Mouse (Mus musculus) heart, embryonic 12.5 days (tissue): Measurements from ENCODE around the gene Wapl. TPM values are rescaled to one million over a fixed set of nuclear protein-coding genes. Genes with fewer than 3 reads are reported as not detected.

Source experiments
- ATAC-seq: fragments of 200-750 bp; cut with Nextera tagmentation; 2 replicates; pipeline ENCODE4 v1.8.0; 2017; ENCODE audit warnings: moderate TSS enrichment, moderate library complexity; ENCODE audit not compliant: insufficient number of reproducible peaks, low FRiP score
- H3K27ac ChIP-seq: fragments of 300-500 bp; sonication (generic); 2 replicates; pipeline ENCODE4 v1.5.1; 2016; ENCODE audit warnings: mild to moderate bottlenecking, moderate library complexity; ENCODE audit not compliant: poor library complexity, severe bottlenecking
- H3K27me3 ChIP-seq: fragments of 300-500 bp; sonication (generic); replicated peaks from 2 replicates; pipeline ENCODE4 v1.6.1; 2016; ENCODE audit warnings: mild to moderate bottlenecking, moderate library complexity
- H3K36me3 ChIP-seq: fragments of 300-500 bp; sonication (generic); 2 replicates; pipeline ENCODE4 v1.6.1; 2016; ENCODE audit warnings: mild to moderate bottlenecking, moderate library complexity
- H3K4me1 ChIP-seq: fragments of 300-500 bp; sonication (generic); replicated peaks from 2 replicates; pipeline ENCODE4 v1.6.1; 2016; ENCODE audit warnings: mild to moderate bottlenecking
- H3K4me2 ChIP-seq: fragments of 300-500 bp; sonication (generic); 2 replicates; pipeline ENCODE4 v1.6.1; 2016; ENCODE audit warnings: mild to moderate bottlenecking, moderate library complexity
- H3K4me3 ChIP-seq: fragments of 300-500 bp; sonication (generic); 2 replicates; pipeline ENCODE4 v1.5.1; 2016; ENCODE audit warnings: mild to moderate bottlenecking
- H3K9ac ChIP-seq: fragments of 300-500 bp; sonication (generic); 2 replicates; pipeline ENCODE4 v1.6.1; 2016; ENCODE audit warnings: mild to moderate bottlenecking, moderate library complexity
- H3K9me3 ChIP-seq: fragments of 300-500 bp; sonication (generic); replicated peaks from 2 replicates; pipeline ENCODE4 v1.6.1; 2016; ENCODE audit warnings: mild to moderate bottlenecking, moderate library complexity
- WGBS: fragments of 180-500 bp; shearing (Covaris S2); methylation state at CpG from one replicate; pipeline ENCODE4 v1.1.7; 2016; 5-methylcytosine and 5-hydroxymethylcytosine counted together
- polyA plus RNA-seq: library from polyadenylated mRNA; unstranded; fragments of >200 nt; fragmentation: Nextera tagmentation; extraction: Ambion mirVana; gene quantifications from 2 replicates; pipeline ENCODE4 v1.2.1, GENCODE M21; 2016

Gene Wapl
- polyA plus RNA-seq, 1 experiment from 2014 or later, result 24.0 TPM

- H3K36me3 ChIP-seq, result no peaks in the 10 kb centered on the region
- no peak overlapping the region for H3K27ac ChIP-seq
- no peak overlapping the region for H3K9ac ChIP-seq
- peaks cover 7% of the 10 kb centered on the region for H3K9me3 ChIP-seq
- H3K4me3 ChIP-seq, result no peak overlapping the region
- H3K4me1 ChIP-seq, result peaks cover 6% of the 10 kb centered on the region; the same call in 1 of the 2 replicates
- no peak for ATAC-seq
- peaks cover 15% of the 10 kb centered on the region for H3K27me3 ChIP-seq
- H3K4me2 ChIP-seq, result no peak overlapping the region
- 72% methylated on average over 6 of the region's 6 CpGs for WGBS
These were observed 100.5 kb downstream of the Wapl start for GRCm38 (mm10) chr14:34774231-34774630.

- Histone ChIP-seq H3K9me3 (peaks cover 7% of the 10 kb centered on the region), H3K27me3 (peaks cover 8% of the 10 kb centered on the region; the same call in 1 of the 2 replicates), H3K4me3 (no peak overlapping the region), H3K4me2 (no peak overlapping the region), H3K36me3 (no peaks in the 10 kb centered on the region), H3K9ac (no peak overlapping the region), H3K4me1 (no peaks in the 10 kb centered on the region), H3K27ac (no peak overlapping the region)
- ATAC-seq, result no peak
- 81% methylated on average over 12 of the region's 12 CpGs for WGBS
These were observed 103.1 kb downstream of the Wapl start for GRCm38 (mm10) chr14:34776719-34777385.

- Histone ChIP-seq H3K27ac (no peak overlapping the region), H3K4me1 (no peaks in the 10 kb centered on the region), H3K27me3 (peaks cover 8% of the 10 kb centered on the region; the same call in 1 of the 2 replicates), H3K4me3 (no peak overlapping the region), H3K9ac (no peak overlapping the region), H3K36me3 (no peaks in the 10 kb centered on the region), H3K4me2 (no peak overlapping the region), H3K9me3 (peaks cover 7% of the 10 kb centered on the region)
- ATAC-seq, result no peak
- 14% methylated on average over 10 of the region's 10 CpGs for WGBS
These were observed 104.1 kb downstream of the Wapl start for GRCm38 (mm10) chr14:34777810-34778209.

GRCm38 (mm10) chr14:34778760-34779159 is 105.0 kb downstream of the Wapl start:
- Histone ChIP-seq H3K4me3 (no peak overlapping the region), H3K27ac (no peak overlapping the region), H3K4me1 (no peaks in the 10 kb centered on the region), H3K27me3 (peaks cover 8% of the 10 kb centered on the region; the same call in 1 of the 2 replicates), H3K9ac (no peak overlapping the region), H3K9me3 (peaks cover 7% of the 10 kb centered on the region), H3K4me2 (no peak overlapping the region), H3K36me3 (no peaks in the 10 kb centered on the region)
- 70% methylated on average over 7 of the region's 7 CpGs for WGBS
- ATAC-seq, result no peak

GRCm38 (mm10) chr14:34793406-34794037 is 119.8 kb downstream of the Wapl start:
- ATAC-seq, result no peak
- Histone ChIP-seq H3K4me3 (no peak overlapping the region), H3K36me3 (no peaks in the 10 kb centered on the region), H3K9ac (no peak overlapping the region), H3K4me1 (no peaks in the 10 kb centered on the region), H3K9me3 (no peaks in the 10 kb centered on the region), H3K4me2 (no peak overlapping the region), H3K27ac (no peak overlapping the region), H3K27me3 (no peaks in the 10 kb centered on the region)
- WGBS, result 64% methylated on average over 1 of the region's 1 CpGs

Other genes starting within 250 kb of the Wapl start
- 53.9 and 58.0 TPM in 2 replicates for gene Bmpr1a, start 170.6 kb upstream of the Wapl start, polyA plus RNA-seq
- gene 9230112D13Rik, start 151.1 kb upstream of the Wapl start, polyA plus RNA-seq, result not detected in 2 replicates
- gene Ldb3, start 85.2 kb upstream of the Wapl start, polyA plus RNA-seq, result 226 and 239 TPM in 2 replicates
- 4.3 and 4.9 TPM in 2 replicates for gene Opn4, start 73.8 kb upstream of the Wapl start, polyA plus RNA-seq
- gene Grid1, start 146.2 kb downstream of the Wapl start, polyA plus RNA-seq, result 0.44 and 0.51 TPM in 2 replicates